In the genomic region with DNA sequence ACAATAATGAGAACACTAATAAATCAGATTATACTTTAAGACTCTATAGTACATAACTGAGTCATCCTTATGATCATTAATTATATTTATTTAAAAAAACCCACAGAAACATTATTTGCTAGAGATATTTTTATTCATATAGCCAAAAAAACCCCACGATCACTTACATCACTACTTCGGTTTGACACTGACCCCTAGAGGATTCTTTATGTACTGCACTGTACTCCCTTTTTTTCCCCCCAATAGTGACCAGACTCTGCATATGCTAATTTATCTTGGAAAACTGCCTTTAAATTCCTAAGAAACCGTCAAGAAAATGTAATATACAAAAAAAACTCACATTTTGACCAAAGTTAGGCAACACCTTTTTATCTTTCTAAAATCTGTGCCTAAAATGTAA, we compare ENCODE assay signal across 9 mouse cellular contexts.
DNase-seq lines count a peak whose midpoint lies in the region; ATAC-seq and TF ChIP-seq lines count a peak whose summit lies in the region.
"Had no signal": no experiment of that assay in that cellular context is flagged by ENCODE, and none has a peak within 500 bp of the region (broad histone marks: within the 10 kb centered on the region; RNA-seq: fewer than 3 reads in every experiment).

No protein-coding gene starts in this region.

- no peaks in the 10 kb centered on the region for H3K4me1 ChIP-seq in heart, postnatal 0 days (ENCODE audit: control insufficient read depth, insufficient read depth)

- H3K9ac ChIP-seq in heart, postnatal 0 days (replicated peaks; ENCODE audit: low read depth, low read length), result no peak overlapping the region

- H3K27me3 ChIP-seq in heart, postnatal 0 days (ENCODE audit: control insufficient read depth, insufficient read depth, low read length), result no peaks in the 10 kb centered on the region

- TF ChIP-seq CTCF in heart, postnatal 0 days (IDR thresholded peaks at IDR 0.05; ENCODE audit: low read depth), result peak; percentile 46

- DNase-seq in heart, postnatal 0 days (ENCODE audit: low spot score), result no peak
- no peak for DNase-seq in heart, postnatal 25 days (ENCODE audit: low spot score)
- peak; percentile 62 for DNase-seq in 3T3-L1 (ENCODE audit: low read depth, low spot score)
- peak; percentile 31 for DNase-seq in MN1 (ENCODE audit: low spot score)
- DNase-seq in forelimb bud, embryonic 11.5 days (ENCODE audit: low read depth, low spot score), result peak; percentile 48
- DNase-seq in spleen, postnatal 36 days (ENCODE audit: low spot score in 2 of 2), result no peak
- no peak for DNase-seq in adrenal gland, adult 2 months
- no peak for DNase-seq in adrenal gland, postnatal 4 days (ENCODE audit: low spot score in 2 of 2)
- DNase-seq: thymus, adult 2 months had no signal

- H3K4me3 ChIP-seq in heart, postnatal 0 days (ENCODE audit: low read depth, low read length), result no peak overlapping the region

- no peak overlapping the region for H3K27ac ChIP-seq in heart, postnatal 0 days (ENCODE audit: low read depth)

- H3K4me2 ChIP-seq in heart, postnatal 0 days (ENCODE audit: low read depth, low read length), result no peak overlapping the region

- no peaks in the 10 kb centered on the region for H3K9me3 ChIP-seq in heart, postnatal 0 days (replicated peaks; ENCODE audit: control insufficient read depth, low read length)

- intact Hi-C loops in heart, postnatal 25 days (cut with DNase I), result no loop called here

- no peak for TF ChIP-seq EP300 in heart, postnatal 0 days (IDR thresholded peaks at IDR 0.05; ENCODE audit: low read depth)

- H3K36me3 ChIP-seq in heart, postnatal 0 days (replicated peaks; ENCODE audit: control insufficient read depth, insufficient read depth, low read length), result no peaks in the 10 kb centered on the region

- no peak for ATAC-seq in heart, postnatal 0 days (ENCODE audit: insufficient read depth, low read depth)

- WGBS in heart, postnatal 0 days, result 18% methylated on average over 3 of the region's 3 CpGs

Comparison
In these comparisons a context has a peak if more than half of its experiments do, and no peak if none do; other contexts are left out.
1. DNase-seq: peak in 3T3-L1 (single experiment), MN1 (single experiment) and forelimb bud, embryonic 11.5 days (single experiment); none in heart, postnatal 0 days (single experiment), heart, postnatal 25 days (single experiment), spleen, postnatal 36 days (0 of 2), adrenal gland, adult 2 months (single experiment) and adrenal gland, postnatal 4 days (0 of 2).